Mouse (Mus musculus): ENCODE measurements around the gene Bag6.
"Not testable (repeated sequence)": the region's sequence is repeated elsewhere in the genome, so short reads cannot be mapped to it uniquely, and the experiment has no call there.

DNA sequence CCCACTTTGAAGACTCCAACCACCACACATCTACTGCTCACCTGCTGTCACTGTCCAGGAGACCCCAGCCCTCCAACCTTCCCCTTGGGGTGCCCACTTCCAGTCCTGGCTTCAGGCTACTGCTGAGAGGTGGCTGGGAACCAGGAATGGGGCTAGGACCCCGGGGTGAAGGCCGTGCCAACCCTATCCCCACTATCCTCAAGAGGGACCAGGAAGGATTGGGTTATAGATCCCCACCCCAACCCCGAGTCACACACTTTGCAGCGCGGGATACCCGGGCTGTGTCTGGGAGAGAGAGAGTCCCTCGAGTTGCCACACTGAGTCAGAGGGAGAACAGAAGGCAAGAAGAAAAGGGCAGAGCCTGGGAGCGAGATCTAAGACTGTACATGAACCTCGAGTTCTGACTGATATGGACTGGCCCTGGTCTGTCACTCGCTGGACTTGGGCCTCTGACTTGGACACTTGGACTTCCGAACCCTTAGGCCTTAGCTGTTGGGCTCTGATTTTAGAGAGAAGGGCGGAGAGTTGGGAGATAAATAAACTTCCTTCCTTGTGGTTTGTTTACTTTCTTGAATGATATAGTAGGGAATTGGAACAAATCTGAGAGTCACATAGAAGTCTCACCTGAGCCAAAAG lies 10.6 kb upstream of the Bag6 start:
- TF ChIP-seq CTCF, POLR2A (IDR thresholded peaks at IDR 0.05; ENCODE audit: extremely low read depth, insufficient read depth, low read length): not testable (repeated sequence)

All from cortical plate, adult 2 months (tissue).